Mouse (Mus musculus) small intestine, adult 2 months (tissue): Measurements from ENCODE around the gene Saxo1.

Source experiments
- CTCF ChIP-seq: fragments of 200-500 bp; IDR thresholded peaks from 2 replicates; pipeline ENCODE4 v1.5.1; 2012; ENCODE audit warnings: low read depth, mild to moderate bottlenecking, control low read depth, inconsistent platforms, low read length, moderate library complexity, mixed read lengths; ENCODE audit not compliant: insufficient replicate concordance, insufficient read length; ENCODE audit errors: extremely low read depth
- POLR2A ChIP-seq: fragments of 200-500 bp; IDR thresholded peaks from 2 replicates; pipeline ENCODE4 v1.6.1; 2012; ENCODE audit warnings: low read depth, mild to moderate bottlenecking, control low read depth, inconsistent platforms, low read length, moderate library complexity

DNA sequence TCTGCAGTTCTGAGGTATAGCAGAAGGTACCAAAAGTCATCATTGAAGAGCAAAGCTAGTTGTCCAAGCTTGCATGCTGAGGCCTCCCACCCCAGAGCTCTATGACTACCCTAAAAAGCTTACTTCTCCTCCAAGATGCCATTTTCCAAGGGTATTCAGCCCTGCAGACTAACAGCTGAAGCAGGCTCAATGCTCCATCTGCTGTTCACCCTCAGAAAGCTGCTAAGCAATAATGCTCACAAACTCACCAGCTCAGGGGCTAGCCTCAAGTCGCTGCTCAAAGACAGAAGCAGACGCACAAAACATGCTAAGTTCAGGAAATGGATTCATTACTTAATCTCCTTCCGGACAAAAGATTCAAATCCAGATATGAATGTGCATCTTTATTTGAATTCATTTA, 77.2 kb downstream of the Saxo1 start:
- TF ChIP-seq CTCF (no peak), POLR2A (no peak)
